Mouse (Mus musculus): Measurements from ENCODE around the gene Bub1b.

GRCm38 (mm10) chr2:118558426-118558825, 39.6 kb upstream of the Bub1b start:
- TF ChIP-seq POLR2A (IDR thresholded peaks at IDR 0.05; ENCODE audit: insufficient read length, low read depth) (no peak), MYOD1 (IDR thresholded peaks at IDR 0.05; ENCODE audit: control insufficient read depth in 1 of 3, insufficient read length in 2 of 3, low read depth in 2 of 3) (no peak), MAX (IDR thresholded peaks at IDR 0.05; ENCODE audit: low read depth) (no peak), TCF12 (IDR thresholded peaks at IDR 0.05; ENCODE audit: insufficient read depth, poor library complexity, severe bottlenecking) (no peak), USF1 (IDR thresholded peaks at IDR 0.05; ENCODE audit: low read depth) (no peak), MYOG (IDR thresholded peaks at IDR 0.05; ENCODE audit: control insufficient read depth in 1 of 3, insufficient read depth in 1 of 3, insufficient read length in 2 of 3, low read depth in 2 of 3) (no peak)
